Mouse (Mus musculus) liver (tissue): ENCODE data around the gene Stat5a.

Experiments
- DNase-seq: peaks from one replicate; pipeline ENCODE4 v3.0.0-alpha.2; 2020; ENCODE audit warnings: mixed read lengths

The Stat5a gene

GRCm38 (mm10) chr11:100838894-100839293 is 20.3 kb upstream of the Stat5a start:
- DNase-seq, result no peak

- DNase-seq, result no peak
These were observed 19.6 kb upstream of the Stat5a start for GRCm38 (mm10) chr11:100839523-100839922.

GRCm38 (mm10) chr11:100840866-100841265 is 18.3 kb upstream of the Stat5a start:
- DNase-seq, result peak; percentile 34

- no peak for DNase-seq
These were observed 17.1 kb upstream of the Stat5a start for GRCm38 (mm10) chr11:100842025-100842424.

- no peak for DNase-seq
These were observed 16.0 kb upstream of the Stat5a start for GRCm38 (mm10) chr11:100843070-100843669.

GRCm38 (mm10) chr11:100844121-100844520 is 15.0 kb upstream of the Stat5a start:
- DNase-seq, result no peak

GRCm38 (mm10) chr11:100845793-100846192 is 13.4 kb upstream of the Stat5a start:
- no peak for DNase-seq

- no peak for DNase-seq
These were observed 11.6 kb upstream of the Stat5a start for GRCm38 (mm10) chr11:100847572-100847971.

- DNase-seq, result no peak
These were observed 11.1 kb upstream of the Stat5a start for GRCm38 (mm10) chr11:100848080-100848479.

GRCm38 (mm10) chr11:100848789-100849379 is 10.3 kb upstream of the Stat5a start:
- DNase-seq, result no peak

GRCm38 (mm10) chr11:100849456-100850037 is 9.6 kb upstream of the Stat5a start:
- peak; percentile 51 for DNase-seq

GRCm38 (mm10) chr11:100850038-100850777 is 8.9 kb upstream of the Stat5a start, which contains the start of gene Stat5b:
TSS of gene Stat5b (minus strand) at chr11:100850724.
- peak; percentile 80 for DNase-seq

GRCm38 (mm10) chr11:100850778-100851528 is 8.2 kb upstream of the Stat5a start:
- DNase-seq, result peak; percentile 56

GRCm38 (mm10) chr11:100852088-100852487 is 7.1 kb upstream of the Stat5a start:
- DNase-seq, result no peak

GRCm38 (mm10) chr11:100853018-100853417 is 6.1 kb upstream of the Stat5a start:
- no peak for DNase-seq

- DNase-seq, result no peak
These were observed 4.9 kb upstream of the Stat5a start for GRCm38 (mm10) chr11:100854268-100854667.

- no peak for DNase-seq
These were observed 4.0 kb upstream of the Stat5a start for GRCm38 (mm10) chr11:100855178-100855577.

GRCm38 (mm10) chr11:100857960-100858359 is 1.2 kb upstream of the Stat5a start:
- DNase-seq, result no peak

- DNase-seq, result no peak
These were observed 476 bp downstream of the Stat5a start for GRCm38 (mm10) chr11:100859579-100860075.

- DNase-seq, result peak; percentile 85
These were observed 1.3 kb downstream of the Stat5a start for GRCm38 (mm10) chr11:100860198-100861048.

- peak; percentile 2 for DNase-seq
These were observed 2.2 kb downstream of the Stat5a start for GRCm38 (mm10) chr11:100861335-100861734.

- peak; percentile 28 for DNase-seq
These were observed 2.7 kb downstream of the Stat5a start for GRCm38 (mm10) chr11:100861836-100862235.
